Mouse (Mus musculus) bone marrow, adult 2 months (tissue): Measurements from ENCODE around the gene Caml.

ENCODE experiments used
- CTCF ChIP-seq: fragments of 200-500 bp; IDR thresholded peaks from 2 replicates; pipeline ENCODE4 v1.5.1; 2011; ENCODE audit warnings: low read length, control low read depth; ENCODE audit not compliant: control insufficient read depth, insufficient read depth
- POLR2A ChIP-seq: fragments of 200-500 bp; IDR thresholded peaks from 2 replicates; pipeline ENCODE4 v1.6.1; 2011; ENCODE audit warnings: low read depth, mild to moderate bottlenecking, control low read depth, low read length, borderline replicate concordance; ENCODE audit not compliant: control insufficient read depth

DNA sequence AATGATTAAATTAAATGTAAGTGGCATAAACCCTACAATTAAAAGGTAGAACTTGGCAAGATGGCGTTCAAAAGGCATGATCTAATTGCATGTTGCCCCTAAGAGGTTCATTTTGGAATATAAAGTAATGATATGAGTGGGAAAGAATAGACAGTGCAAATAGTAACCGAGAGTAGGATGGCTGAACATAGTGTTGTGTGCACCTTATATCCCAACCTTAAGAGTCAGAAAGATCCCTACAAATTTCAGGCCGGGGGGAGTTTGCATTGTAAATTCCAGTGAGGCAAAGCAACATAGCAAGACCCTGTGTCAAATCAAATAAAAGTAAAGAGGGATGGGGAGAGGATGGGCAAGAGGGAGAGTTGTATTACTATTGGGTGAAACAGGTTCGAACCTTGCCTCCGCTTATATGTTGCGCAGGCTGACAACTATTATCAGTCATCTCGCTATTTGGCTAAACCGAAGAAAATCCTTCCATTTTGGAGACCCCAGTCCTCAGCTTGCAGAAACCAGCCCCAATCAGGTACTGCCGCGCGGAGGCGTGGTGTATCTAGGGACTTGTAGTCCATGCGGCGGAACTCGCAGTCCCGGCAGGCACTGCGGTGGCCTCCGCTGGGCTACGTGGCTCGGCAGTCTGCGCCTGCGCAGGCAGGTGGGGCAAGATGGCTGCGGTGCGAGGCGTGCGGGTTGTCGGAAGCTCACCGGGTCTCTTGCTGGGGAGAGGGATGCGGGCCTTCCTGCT lies 30.1 kb upstream of the Caml start:
- TF ChIP-seq CTCF (no peak), POLR2A (peak; percentile 93; the same call in 1 of the 2 replicates)
